Mouse (Mus musculus): ENCODE measurements around the gene Acad8.

- TF ChIP-seq FLI1 (IDR thresholded peaks at IDR 0.05; ENCODE audit: low read length) (0 out of 2 replicates have a peak, but pooled peaks have one; percentile 10), GATA1 (IDR thresholded peaks at IDR 0.05; ENCODE audit: borderline replicate concordance, low read length) (no peak)
Measured at GRCm38 (mm10) chr9:27029828-27030762, 30.7 kb upstream of the Acad8 start, which contains the start of the genes Vps26b and Ncapd3.

All from megakaryocyte, embryonic 14.5 days (primary cell).